In genomic region chr4:42972952-42973351, GRCm38 (mm10) we compare ENCODE assay signal across 21 mouse cellular contexts. TPM values are rescaled to one million over a fixed set of nuclear protein-coding genes. Genes with fewer than 3 reads are reported as not detected.
"Had no signal": no experiment of that assay in that cellular context is flagged by ENCODE, and none has a peak within 500 bp of the region (broad histone marks: within the 10 kb centered on the region; RNA-seq: fewer than 3 reads in every experiment).

No protein-coding gene starts in this region.

- H3K4me2 ChIP-seq: lung, embryonic 15.5 days; midbrain, embryonic 12.5 days; neural tube, embryonic 13.5 days; neural tube, embryonic 15.5 days had no signal

- H3K9me3 ChIP-seq: lung, embryonic 15.5 days; midbrain, embryonic 10.5 days; midbrain, embryonic 12.5 days; neural tube, embryonic 13.5 days; neural tube, embryonic 15.5 days had no signal

- DNase-seq: lung, adult 2 months; lung, postnatal 4 days; midbrain, embryonic 14.5 days; retina, postnatal 1 day; right cerebral cortex, adult 18-20 months; right cerebral cortex, postnatal 25 days; right cerebral cortex, postnatal 4 days; spleen, adult 18-20 months; thymus, adult 18-20 months; thymus, postnatal 14 days; thymus, postnatal 36 days had no signal

- H3K4me3 ChIP-seq: lung, embryonic 15.5 days; midbrain, embryonic 10.5 days; midbrain, embryonic 12.5 days; myocyte; neural tube, embryonic 13.5 days; neural tube, embryonic 15.5 days had no signal

- H3K27me3 ChIP-seq: lung, embryonic 15.5 days; midbrain, embryonic 12.5 days; neural tube, embryonic 13.5 days; neural tube, embryonic 15.5 days had no signal

- H3K27ac ChIP-seq: liver, embryonic 14.5 days; lung, embryonic 15.5 days; midbrain, embryonic 10.5 days; midbrain, embryonic 12.5 days; neural tube, embryonic 13.5 days; neural tube, embryonic 15.5 days had no signal

- ATAC-seq: midbrain, embryonic 16.5 days had no signal

- H3K4me1 ChIP-seq: lung, embryonic 15.5 days; midbrain, embryonic 12.5 days; neural tube, embryonic 13.5 days; neural tube, embryonic 15.5 days had no signal

- H3K9ac ChIP-seq: liver, embryonic 14.5 days; lung, embryonic 15.5 days; midbrain, embryonic 12.5 days; neural tube, embryonic 13.5 days; neural tube, embryonic 15.5 days had no signal

RNA-seq across cellular contexts. Expression of gene 1700022I11Rik, which starts 3.5 kb away (rescaled TPM):
- total RNA-seq: megakaryocyte, adult 5-6 weeks had no signal
- polyA plus RNA-seq: lung, adult 2 months; small intestine, adult 2 months had no signal
